In genomic region chr19:60916869-60917570, GRCm38 (mm10) we compare ENCODE assay signal across 24 mouse cellular contexts. TPM values are rescaled to one million over a fixed set of nuclear protein-coding genes. Genes with fewer than 3 reads are reported as not detected.
DNase-seq lines count a peak whose midpoint lies in the region; ATAC-seq lines count a peak whose summit lies in the region.
"Had no signal": no experiment of that assay in that cellular context is flagged by ENCODE, and none has a peak within 500 bp of the region (broad histone marks: within the 10 kb centered on the region; RNA-seq: fewer than 3 reads in every experiment).

No protein-coding gene starts in this region.

- H3K9me3 ChIP-seq in forebrain, embryonic 11.5 days (ENCODE audit: control insufficient read depth, low read length) = no peaks in the 10 kb centered on the region
- H3K9me3 ChIP-seq: embryonic facial prominence, embryonic 12.5 days; forebrain, embryonic 13.5 days; heart, embryonic 13.5 days; hindbrain, embryonic 12.5 days had no signal

- no peak overlapping the region for H3K27ac ChIP-seq in forebrain, embryonic 11.5 days (ENCODE audit: low read depth, low read length)
- H3K27ac ChIP-seq: embryonic facial prominence, embryonic 12.5 days; forebrain, embryonic 13.5 days; gastrocnemius, adult 2 months; heart, embryonic 13.5 days; hindbrain, embryonic 12.5 days had no signal

- no peak overlapping the region for H3K4me3 ChIP-seq in forebrain, embryonic 11.5 days (ENCODE audit: low read depth, low read length)
- H3K4me3 ChIP-seq: embryonic facial prominence, embryonic 12.5 days; forebrain, embryonic 13.5 days; gastrocnemius, adult 2 months; heart, embryonic 13.5 days; hindbrain, embryonic 12.5 days had no signal

- H3K27me3 ChIP-seq in forebrain, embryonic 11.5 days (ENCODE audit: control insufficient read depth, insufficient read depth, low read length) = no peaks in the 10 kb centered on the region
- H3K27me3 ChIP-seq: CH12.LX; embryonic facial prominence, embryonic 12.5 days; forebrain, embryonic 13.5 days; heart, embryonic 13.5 days; hindbrain, embryonic 12.5 days had no signal

- H3K9ac ChIP-seq in forebrain, embryonic 11.5 days (ENCODE audit: low read length) = no peak overlapping the region
- H3K9ac ChIP-seq: embryonic facial prominence, embryonic 12.5 days; forebrain, embryonic 13.5 days; forebrain, postnatal 0 days; heart, embryonic 13.5 days; hindbrain, embryonic 12.5 days had no signal

- DNase-seq in heart, adult 11 months = peak; percentile 62
- no peak for DNase-seq in heart, postnatal 36 days
- peak; percentile 32 to 39 for DNase-seq in left cerebral cortex, postnatal 36 days (ENCODE audit: low spot score in 2 of 2)
- no peak for DNase-seq in left cerebral cortex, adult 11 months (ENCODE audit: low spot score)
- peak; percentile 49 for DNase-seq in brain, adult 2 months (ENCODE audit: low read depth, low spot score)
- DNase-seq in frontal cortex, postnatal 36 days (ENCODE audit: low spot score in 2 of 2) = peak; percentile 13 to 51
- no peak for DNase-seq in ovary, adult 18-20 months (ENCODE audit: low spot score)
- no peak for DNase-seq in forebrain, embryonic 11.5 days (ENCODE audit: low spot score)
- DNase-seq: adrenal gland, adult 2 months; adrenal gland, postnatal 25 days; cerebellum, adult 11 months; cerebellum, adult 8-10 months; cerebellum, postnatal 14 days; forebrain, postnatal 0 days; gastrocnemius, adult 2 months; gastrocnemius, postnatal 25 days; heart, postnatal 4 days had no signal

- intact Hi-C loops in heart, postnatal 36 days (cut with DNase I) = no loop called here
- intact Hi-C loops in left cerebral cortex, postnatal 36 days (cut with DNase I) = no loop called here

- no peaks in the 10 kb centered on the region for H3K36me3 ChIP-seq in forebrain, embryonic 11.5 days (ENCODE audit: control insufficient read depth, insufficient read depth, low read length)
- H3K36me3 ChIP-seq: embryonic facial prominence, embryonic 12.5 days; heart, embryonic 13.5 days; hindbrain, embryonic 12.5 days had no signal

- ATAC-seq in forebrain, embryonic 11.5 days (replicated peaks; ENCODE audit: low FRiP score) = no peak
- ATAC-seq: forebrain, embryonic 13.5 days; forebrain, postnatal 0 days; hindbrain, embryonic 16.5 days; inflammation-experienced regulatory T-cells, adult 6 months had no signal

- WGBS in forebrain, embryonic 11.5 days = 91% methylated on average over 6 of the region's 6 CpGs

- no peak overlapping the region for H3K4me2 ChIP-seq in forebrain, embryonic 11.5 days (ENCODE audit: low read depth, low read length, severe bottlenecking)
- H3K4me2 ChIP-seq: embryonic facial prominence, embryonic 12.5 days; forebrain, embryonic 13.5 days; heart, embryonic 13.5 days; hindbrain, embryonic 12.5 days had no signal

- H3K4me1 ChIP-seq in forebrain, embryonic 11.5 days (replicated peaks; ENCODE audit: control insufficient read depth, insufficient read depth, low read length) = no peaks in the 10 kb centered on the region
- H3K4me1 ChIP-seq: embryonic facial prominence, embryonic 12.5 days; forebrain, embryonic 13.5 days; hindbrain, embryonic 12.5 days had no signal

RNA-seq across cellular contexts. Expression of gene Grk5, which starts 27.5 kb away (rescaled TPM):
- total RNA-seq in heart, postnatal 36 days (2021) = 10 to 100 TPM; 20.9 to 29.6 TPM
- total RNA-seq in left cerebral cortex, postnatal 36 days (2021) = 10 to 100 TPM; 15.6 to 15.9 TPM
- 2.6 and 2.8 TPM in 2 replicates for polyA plus RNA-seq in forebrain, embryonic 11.5 days (2014; fragmentation: Nextera tagmentation; extraction: Ambion mirVana)

RNA-seq across cellular contexts. Expression of gene Prdx3, which starts 42.7 kb away (rescaled TPM):
- 100 to 1,000 TPM; 377 to 409 TPM for total RNA-seq in heart, postnatal 36 days (2021)
- 10 to 100 TPM; 71.9 to 74.9 TPM for total RNA-seq in left cerebral cortex, postnatal 36 days (2021)
- polyA plus RNA-seq in forebrain, embryonic 11.5 days (2014; fragmentation: Nextera tagmentation; extraction: Ambion mirVana) = 103 and 106 TPM in 2 replicates

RNA-seq across cellular contexts. Expression of gene Sfxn4, which starts 55.7 kb away (rescaled TPM):
- 1 to 10 TPM; 7.2 TPM for total RNA-seq in heart, postnatal 36 days (2021)
- 10 to 100 TPM; 13.6 to 15.0 TPM for total RNA-seq in left cerebral cortex, postnatal 36 days (2021)
- polyA plus RNA-seq in forebrain, embryonic 11.5 days (2014; fragmentation: Nextera tagmentation; extraction: Ambion mirVana) = 11.9 and 13.4 TPM in 2 replicates

Comparison
In these comparisons a context has a peak if more than half of its experiments do, and no peak if none do; other contexts are left out.
1. DNase-seq: peak in heart, adult 11 months (single experiment), left cerebral cortex, postnatal 36 days (2 of 2), brain, adult 2 months (single experiment) and frontal cortex, postnatal 36 days (2 of 2); none in heart, postnatal 36 days (0 of 2), left cerebral cortex, adult 11 months (single experiment), ovary, adult 18-20 months (single experiment) and forebrain, embryonic 11.5 days (single experiment).
2. RNA of gene Prdx3, which starts 42.7 kb away (total RNA-seq): 377 to 409 TPM in heart, postnatal 36 days; 71.9 to 74.9 TPM in left cerebral cortex, postnatal 36 days; every median in the first group is over 4 times any median in the second.